Mouse (Mus musculus) brain, embryonic 14.5 days (tissue): Measurements from ENCODE around the gene Hs3st3b1.
A peak's percentile ranks its signal among the peaks of the same experiment; 100 is the strongest.

Source experiments
- CTCF ChIP-seq: fragments of 200-500 bp; IDR thresholded peaks from 2 replicates; pipeline ENCODE4 v1.5.1; 2012; ENCODE audit warnings: inconsistent platforms, mild to moderate bottlenecking, moderate library complexity, borderline replicate concordance; ENCODE audit not compliant: insufficient read depth, insufficient read length; ENCODE audit errors: extremely low read depth
- POLR2A ChIP-seq: fragments of 200-500 bp; IDR thresholded peaks from 2 replicates; pipeline ENCODE4 v1.6.1; 2012; ENCODE audit warnings: mild to moderate bottlenecking, inconsistent platforms, borderline replicate concordance; ENCODE audit not compliant: poor library complexity, insufficient read depth, insufficient read length, severe bottlenecking; ENCODE audit errors: extremely low read depth

- TF ChIP-seq CTCF: peak; percentile 74
- TF ChIP-seq POLR2A: no peak
Observed at GRCm38 (mm10) chr11:63925161-63925582, 3.1 kb upstream of the Hs3st3b1 start.
